Mouse (Mus musculus): ENCODE measurements around the gene Eda. TPM values are rescaled to one million over a fixed set of nuclear protein-coding genes. Genes with fewer than 3 reads are reported as not detected.

The Eda gene
- total RNA-seq (2023; ENCODE audit: inconsistent age), result 0.13 to 0.72 TPM (median 0.51 TPM) in 4 replicates

GRCm38 (mm10) chrX:99975250-99975984 lies at the start of gene Eda:
Gene Eda (plus strand): TSS chrX:99975606.

GRCm38 (mm10) chrX:100428693-100429092 lies 453.3 kb downstream of the Eda start, which contains the start of gene Otud6a:
Gene Otud6a (plus strand): TSS chrX:100429013.

GRCm38 (mm10) chrX:100442617-100443016 lies 467.2 kb downstream of the Eda start, which contains the start of gene Awat2:
Gene Awat2 (minus strand): TSS chrX:100442717.

Other genes with a start within 250 kb of the Eda start
- not detected in 4 replicates for gene Tmem28, start 154.6 kb upstream of the Eda start, total RNA-seq (2023; ENCODE audit: inconsistent age)